Mouse (Mus musculus) thymus, adult 2 months (tissue): ENCODE data around the gene Ap1g2.

ENCODE experiments used
- CTCF ChIP-seq: fragments of 200-500 bp; IDR thresholded peaks from 2 replicates; pipeline ENCODE4 v1.5.1; 2012; ENCODE audit warnings: mild to moderate bottlenecking, control low read depth, low read length, moderate library complexity, borderline replicate concordance; ENCODE audit not compliant: control insufficient read depth, poor library complexity, insufficient read depth; ENCODE audit errors: extremely low read depth
- POLR2A ChIP-seq: fragments of 200-500 bp; IDR thresholded peaks from 2 replicates; pipeline ENCODE4 v1.6.1; 2012; ENCODE audit warnings: mild to moderate bottlenecking, low read length, control low read depth, moderate library complexity; ENCODE audit not compliant: control insufficient read depth, poor library complexity, insufficient read depth; ENCODE audit errors: extremely low read depth

DNA sequence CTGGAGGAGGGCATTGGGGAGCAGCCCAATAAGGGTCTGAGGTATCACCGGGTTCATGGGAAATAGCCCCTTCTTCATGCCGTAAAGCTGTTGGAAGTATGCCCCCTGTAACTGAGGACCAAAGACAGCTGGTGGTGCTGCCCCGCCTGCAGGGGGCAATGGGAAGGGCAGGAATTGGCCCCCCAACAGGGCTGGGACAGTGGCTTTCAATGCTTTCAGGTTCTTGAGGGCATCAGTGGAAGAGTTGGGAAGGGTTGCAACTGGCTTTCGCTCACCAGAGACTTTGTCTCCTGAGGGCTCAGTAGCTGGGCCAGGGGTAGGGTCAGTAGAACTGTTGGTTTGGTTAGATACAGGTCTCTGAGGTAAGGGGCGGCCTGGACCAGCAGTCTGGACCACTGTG is 43.3 kb downstream of the Ap1g2 start:
- TF ChIP-seq CTCF (no peak), POLR2A (no peak)
